10 mouse cellular contexts compared by ENCODE assay signal in the genomic region with DNA sequence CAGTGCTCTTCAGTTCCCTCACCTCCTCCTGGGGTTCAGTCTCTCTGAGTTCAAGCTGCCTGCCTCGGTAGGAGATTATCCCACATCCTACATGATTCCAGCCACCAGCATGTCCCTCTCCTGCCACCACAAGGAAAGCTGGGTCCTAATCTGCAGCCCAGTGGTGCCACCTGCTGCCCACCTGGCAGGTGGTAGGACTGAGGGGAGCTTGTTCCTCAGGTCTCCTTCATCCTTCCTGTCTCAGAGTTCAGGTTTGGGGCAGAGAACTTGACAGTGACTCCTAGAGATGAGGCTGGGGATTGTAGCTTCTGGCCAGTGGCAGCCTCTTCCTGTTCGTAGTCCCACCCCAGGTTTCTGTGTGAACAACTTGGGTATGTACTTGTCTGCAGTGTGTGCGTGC. TPM values are rescaled to one million over a fixed set of nuclear protein-coding genes. Genes with fewer than 3 reads are reported as not detected.
A peak's percentile ranks its signal among the peaks of the same experiment; 100 is the strongest.
DNase-seq lines count a peak whose midpoint lies in the region; ATAC-seq lines count a peak whose summit lies in the region.
"Had no signal": no experiment of that assay in that cellular context is flagged by ENCODE, and none has a peak within 500 bp of the region (broad histone marks: within the 10 kb centered on the region; RNA-seq: fewer than 3 reads in every experiment).

No protein-coding gene starts in this region.

- H3K4me3 ChIP-seq in kidney, embryonic 15.5 days (replicated peaks), result no peak overlapping the region

- no peak overlapping the region for H3K27ac ChIP-seq in kidney, embryonic 15.5 days

- H3K9me3 ChIP-seq in kidney, embryonic 15.5 days (replicated peaks), result no peaks in the 10 kb centered on the region

- ATAC-seq in kidney, embryonic 15.5 days (replicated peaks; ENCODE audit: low FRiP score), result no peak

- DNase-seq in kidney, adult 18-20 months, result peak; percentile 63
- DNase-seq in 416B (ENCODE audit: low read depth), result peak; percentile 51
- DNase-seq in Muller cell, postnatal 12 days (ENCODE audit: inconsistent ontology term), result peak; percentile 49
- peak; percentile 60 to 78 for DNase-seq in kidney, postnatal 36 days
- DNase-seq in MN1 (ENCODE audit: low spot score), result no peak
- no peak for DNase-seq in thymus, postnatal 10 days (ENCODE audit: low spot score in 2 of 2)
- DNase-seq in ovary, postnatal 10 days (ENCODE audit: low spot score), result no peak
- DNase-seq: gastrocnemius, postnatal 10 days; right cerebral cortex, postnatal 25 days had no signal

- no peaks in the 10 kb centered on the region for H3K36me3 ChIP-seq in kidney, embryonic 15.5 days

- whole genome bisulfite sequencing in kidney, embryonic 15.5 days, result 60% methylated on average over 3 of the region's 3 CpGs

- H3K4me2 ChIP-seq in kidney, embryonic 15.5 days, result no peak overlapping the region

- H3K9ac ChIP-seq in kidney, embryonic 15.5 days, result no peak overlapping the region

- H3K27me3 ChIP-seq in kidney, embryonic 15.5 days, result peaks cover 8% of the 10 kb centered on the region; the same call in 1 of the 2 replicates

- H3K4me1 ChIP-seq in kidney, embryonic 15.5 days, result peaks cover 5% of the 10 kb centered on the region; the same call in 1 of the 2 replicates

RNA-seq across cellular contexts. Expression of a gene that starts 17.2 kb away (rescaled TPM):
- 1.6 and 2.3 TPM in 2 replicates for polyA plus RNA-seq in kidney, embryonic 15.5 days (2015; fragmentation: Nextera tagmentation; extraction: Ambion mirVana)

RNA-seq across cellular contexts. Expression of a gene that starts 23.7 kb away (rescaled TPM):
- 69.4 and 73.4 TPM in 2 replicates for polyA plus RNA-seq in kidney, embryonic 15.5 days (2015; fragmentation: Nextera tagmentation; extraction: Ambion mirVana)

RNA-seq across cellular contexts. Expression of a gene that starts 51.4 kb away (rescaled TPM):
- not detected in 2 replicates for polyA plus RNA-seq in kidney, embryonic 15.5 days (2015; fragmentation: Nextera tagmentation; extraction: Ambion mirVana)

Comparison
In these comparisons a context has a peak if more than half of its experiments do, and no peak if none do; other contexts are left out.
1. DNase-seq: peak in kidney, adult 18-20 months (single experiment), 416B (single experiment), Muller cell, postnatal 12 days (single experiment) and kidney, postnatal 36 days (2 of 2); none in MN1 (single experiment), thymus, postnatal 10 days (0 of 2) and ovary, postnatal 10 days (single experiment).